Mouse (Mus musculus) CH12F3 (cell line): ENCODE results near the gene Acox2.

Experiments used
- in situ Hi-C: fragments of 300-500 bp; cut with MboI; formaldehyde crosslinking; loops from 2 replicates; pipeline ENCODE4 v1.14.3; 2020; ENCODE audit warnings: low sequenced_read_pairs

The Acox2 gene

GRCm38 (mm10) chr14:8214299-8215207 is 44.6 kb downstream of the Acox2 start:
- in situ Hi-C loops, result no loop called here

- in situ Hi-C loops, result no loop called here
Observed at GRCm38 (mm10) chr14:8213803-8214224, 45.3 kb downstream of the Acox2 start, which contains the start of gene Kctd6. Kctd6 (plus strand) TSS chr14:8214140.

GRCm38 (mm10) chr14:8212996-8213395 is 46.2 kb downstream of the Acox2 start:
- in situ Hi-C loops, result no loop called here

GRCm38 (mm10) chr14:8209896-8210295 is 49.3 kb downstream of the Acox2 start:
- in situ Hi-C loops, result no loop called here

GRCm38 (mm10) chr14:8208876-8209275 is 50.3 kb downstream of the Acox2 start:
- in situ Hi-C loops, result no loop called here

GRCm38 (mm10) chr14:8207543-8207942 is 51.6 kb downstream of the Acox2 start:
- in situ Hi-C loops, result no loop called here

GRCm38 (mm10) chr14:8207105-8207504 is 52.0 kb downstream of the Acox2 start:
- in situ Hi-C loops, result no loop called here

- in situ Hi-C loops, result no loop called here
Observed at GRCm38 (mm10) chr14:8206179-8206910, 52.8 kb downstream of the Acox2 start.

- in situ Hi-C loops, result no loop called here
Observed at GRCm38 (mm10) chr14:8201715-8202114, 57.4 kb downstream of the Acox2 start.

GRCm38 (mm10) chr14:8200769-8201168 is 58.4 kb downstream of the Acox2 start:
- in situ Hi-C loops, result no loop called here

- in situ Hi-C loops, result no loop called here
Observed at GRCm38 (mm10) chr14:8192727-8193126, 66.4 kb downstream of the Acox2 start.

GRCm38 (mm10) chr14:8191331-8191965 is 67.7 kb downstream of the Acox2 start:
- in situ Hi-C loops, result no loop called here

- in situ Hi-C loops, result no loop called here
Observed at GRCm38 (mm10) chr14:8190556-8190955, 68.6 kb downstream of the Acox2 start.

- in situ Hi-C loops, result no loop called here
Observed at GRCm38 (mm10) chr14:8186278-8187045, 72.7 kb downstream of the Acox2 start.

- in situ Hi-C loops, result no loop called here
Observed at GRCm38 (mm10) chr14:8183330-8183729, 75.8 kb downstream of the Acox2 start.

- in situ Hi-C loops, result no loop called here
Observed at GRCm38 (mm10) chr14:8180371-8181035, 78.7 kb downstream of the Acox2 start.

GRCm38 (mm10) chr14:8176251-8176650 is 82.9 kb downstream of the Acox2 start:
- in situ Hi-C loops, result no loop called here
